Mouse (Mus musculus) G1E (cell line): Measurements from ENCODE around the gene Dcst2.

ENCODE experiments used
- CTCF ChIP-seq: IDR thresholded peaks from 2 replicates; pipeline ENCODE4 v1.5.1; 2012; ENCODE audit warnings: low read depth, low read length, inconsistent platforms, mixed read lengths
- GATA1 ChIP-seq: IDR thresholded peaks from 2 replicates; pipeline ENCODE4 v1.6.1; 2012; ENCODE audit warnings: borderline replicate concordance, low read length, inconsistent platforms, mixed read lengths

GRCm38 (mm10) chr3:89379388-89380131 is 17.8 kb downstream of the Dcst2 start:
- TF ChIP-seq CTCF = no peak
- TF ChIP-seq GATA1 = no peak
